Mouse (Mus musculus): ENCODE data around the gene Wwtr1.

Wwtr1 gene

DNA sequence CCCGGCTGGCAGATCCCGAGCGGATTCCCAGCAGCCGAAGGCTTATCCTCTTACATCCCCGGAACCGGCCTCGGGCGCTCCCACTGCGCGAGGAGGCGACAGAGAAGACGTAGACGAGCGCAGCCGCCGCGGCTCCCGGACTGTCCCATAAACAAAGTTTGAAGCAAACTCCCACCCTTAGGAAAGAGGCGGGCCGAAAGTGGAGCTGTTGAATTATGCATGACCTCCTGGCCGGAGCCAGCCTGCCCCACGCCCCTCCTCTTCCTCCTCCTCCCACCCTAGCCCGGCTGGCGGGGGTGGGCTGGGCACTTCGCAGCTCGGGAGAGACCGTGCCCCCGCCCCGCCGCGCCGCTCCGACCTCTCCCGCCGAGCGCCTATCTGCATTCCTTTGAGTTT lies at the start of gene Wwtr1:
Wwtr1 (minus strand) TSS at position 251 of the 396 bp plus-strand sequence.
- peak; percentile 10 for DNase-seq

DNA sequence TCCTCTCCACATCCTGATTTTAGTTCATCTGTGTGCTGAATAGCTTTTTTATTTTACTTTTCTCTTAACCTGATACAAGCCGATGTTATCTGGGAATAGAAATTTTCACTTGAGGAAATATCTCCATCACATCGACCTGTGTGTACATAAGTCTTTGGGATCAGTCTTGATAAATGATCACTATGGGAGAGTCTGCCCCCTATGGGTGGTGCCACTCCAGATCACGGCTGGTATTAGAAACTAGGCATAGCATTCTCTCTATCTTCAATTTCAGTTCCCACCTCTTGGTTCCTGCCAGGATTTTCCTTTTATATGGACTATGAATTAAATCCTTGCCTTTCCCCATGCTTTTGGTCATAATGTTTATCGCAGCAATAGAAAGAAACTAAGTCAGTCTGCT lies 44.0 kb upstream of the Wwtr1 start:
- no peak for DNase-seq

GRCm38 (mm10) chr3:57615652-57616051 lies 39.9 kb upstream of the Wwtr1 start:
- no peak for DNase-seq

DNA sequence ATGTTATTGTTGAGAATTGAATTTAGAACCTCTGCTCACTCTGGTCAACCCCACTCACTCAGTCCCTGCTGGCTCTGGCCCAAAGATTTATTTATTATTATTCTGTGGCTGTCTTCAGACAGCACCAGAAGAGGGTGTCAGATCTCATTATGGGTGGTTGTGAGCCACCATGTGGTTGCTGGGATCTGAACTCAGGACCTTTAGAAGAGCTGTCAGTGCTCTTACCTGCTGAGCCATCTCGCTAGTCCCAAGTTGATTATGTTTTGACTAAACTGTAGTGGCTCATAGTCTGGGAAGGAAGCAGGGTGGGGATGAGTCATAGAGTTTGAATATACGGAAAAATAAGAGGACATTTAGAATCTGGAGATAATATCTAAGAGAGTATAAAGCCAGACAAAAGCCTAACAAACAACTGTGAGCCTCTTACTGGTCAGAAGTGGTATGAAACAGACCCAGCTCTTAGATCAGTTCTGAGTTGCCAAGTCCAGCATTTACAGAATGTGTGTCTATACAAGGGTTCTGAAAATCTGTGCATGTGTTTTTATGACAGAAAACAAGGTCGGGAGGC lies 36.8 kb upstream of the Wwtr1 start:
- no peak for DNase-seq

DNA sequence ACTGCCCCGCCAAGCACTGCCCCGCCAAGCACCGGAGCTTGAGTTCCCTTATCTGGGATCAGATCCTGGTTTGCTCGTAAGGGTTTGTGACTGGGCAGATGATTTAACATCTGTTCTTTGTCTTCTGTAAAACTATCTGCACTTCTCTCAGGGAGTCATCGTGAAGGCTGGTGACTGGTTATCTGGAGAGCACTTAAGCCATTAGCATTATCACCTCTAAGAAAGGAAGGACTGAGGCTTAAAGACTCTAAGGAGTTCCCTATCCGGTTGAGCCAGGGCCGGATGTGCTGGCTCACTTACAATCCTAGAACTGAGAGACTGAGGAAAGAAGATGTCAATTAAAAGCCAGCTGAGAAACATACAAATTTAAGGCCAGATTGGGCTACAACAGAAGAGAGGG lies 36.1 kb upstream of the Wwtr1 start:
- DNase-seq = no peak

DNA sequence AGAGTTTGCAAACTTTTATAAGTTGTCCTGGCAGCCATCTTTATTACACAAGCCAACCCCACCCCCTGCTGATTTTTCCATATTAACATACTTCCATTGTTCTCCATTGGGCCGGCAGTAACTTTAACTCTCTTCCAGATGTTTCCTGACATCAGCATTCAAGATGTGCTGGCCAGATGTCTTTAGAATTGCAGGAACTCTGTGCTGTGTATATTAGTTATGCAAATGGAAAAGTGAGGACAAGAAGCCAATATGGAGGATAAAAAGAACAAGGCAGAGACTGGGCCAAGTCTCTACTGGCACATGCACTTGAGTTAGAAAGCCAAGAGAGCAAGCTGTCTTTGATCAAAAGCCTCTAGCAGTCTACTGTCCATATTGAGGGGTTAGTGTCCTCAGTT lies 28.9 kb upstream of the Wwtr1 start:
- no peak for DNase-seq

DNA sequence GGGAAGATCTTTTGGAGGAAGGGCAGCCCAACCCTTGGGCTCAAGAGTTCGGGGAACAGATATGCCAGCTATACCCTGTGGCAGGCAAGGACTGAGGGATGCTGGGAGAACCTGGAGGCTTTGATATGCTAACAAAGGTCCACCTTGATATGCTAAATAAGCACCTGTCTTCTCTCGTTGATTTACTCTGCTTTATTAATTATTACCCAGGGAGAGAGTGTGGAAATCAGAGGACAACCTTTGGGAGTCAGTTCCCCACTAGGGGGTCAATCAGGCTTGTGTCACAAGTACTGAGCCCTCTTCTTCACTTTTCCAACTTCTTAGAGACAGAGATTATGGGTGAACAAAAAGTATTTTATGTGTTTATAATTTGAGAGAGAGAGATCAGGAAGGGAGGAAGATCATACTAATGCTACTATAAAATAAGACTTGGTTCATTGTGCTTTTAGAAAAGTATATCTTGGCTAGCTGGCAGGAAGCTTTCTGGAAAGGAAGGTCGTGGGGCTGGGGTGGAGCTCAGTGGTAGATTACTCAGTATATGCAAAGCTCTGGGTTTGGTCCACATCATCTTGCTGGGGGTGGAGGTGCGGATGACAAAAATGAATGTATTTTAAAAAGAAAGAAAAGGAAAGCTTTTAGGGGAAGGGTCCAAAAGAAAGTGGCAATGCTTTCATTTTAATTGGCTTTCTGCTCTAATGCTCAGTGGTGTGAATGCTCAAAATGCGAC lies 28.3 kb upstream of the Wwtr1 start:
- no peak for DNase-seq

GRCm38 (mm10) chr3:57602610-57603009 lies 26.9 kb upstream of the Wwtr1 start:
- DNase-seq = no peak

GRCm38 (mm10) chr3:57596566-57596965 lies 20.9 kb upstream of the Wwtr1 start:
- no peak for DNase-seq

DNA sequence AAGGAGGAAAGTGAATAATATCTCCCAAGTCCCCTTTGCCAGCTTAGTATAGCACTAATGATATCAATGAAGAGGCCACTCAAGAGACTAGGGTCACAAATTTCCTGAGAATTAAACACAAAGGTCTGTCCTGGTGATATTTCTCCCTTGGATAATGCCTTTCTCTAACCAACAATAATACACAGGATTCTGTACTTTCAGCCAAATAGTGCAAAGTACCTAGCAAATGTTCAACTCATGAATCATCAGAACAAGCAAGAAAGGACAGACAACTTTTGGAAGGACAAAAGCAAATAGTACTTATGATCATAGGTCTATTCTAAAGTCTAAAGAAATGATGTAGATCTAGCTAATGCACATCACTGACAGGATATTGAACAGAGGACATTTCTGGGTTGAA lies 19.8 kb upstream of the Wwtr1 start:
- DNase-seq = no peak

DNA sequence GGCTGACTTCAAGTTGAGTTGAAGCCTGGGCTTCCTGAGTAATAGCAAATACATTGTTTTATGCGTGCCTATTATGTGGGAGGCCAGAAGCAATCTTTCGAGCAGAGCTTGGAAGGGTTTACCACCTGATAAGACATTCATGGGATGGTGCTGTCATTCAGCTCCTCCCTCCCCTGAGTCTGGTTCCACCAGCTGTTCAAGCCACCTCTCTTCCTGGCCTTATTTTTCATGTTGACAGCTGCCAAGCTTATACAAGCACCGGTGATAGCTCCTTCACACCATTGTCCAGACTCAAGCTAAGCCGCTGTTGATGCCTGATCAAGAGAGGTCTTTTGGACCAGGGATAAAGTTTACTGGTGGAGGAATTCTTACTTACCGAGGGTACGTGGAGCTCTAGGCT lies 10.3 kb upstream of the Wwtr1 start:
- no peak for DNase-seq

DNA sequence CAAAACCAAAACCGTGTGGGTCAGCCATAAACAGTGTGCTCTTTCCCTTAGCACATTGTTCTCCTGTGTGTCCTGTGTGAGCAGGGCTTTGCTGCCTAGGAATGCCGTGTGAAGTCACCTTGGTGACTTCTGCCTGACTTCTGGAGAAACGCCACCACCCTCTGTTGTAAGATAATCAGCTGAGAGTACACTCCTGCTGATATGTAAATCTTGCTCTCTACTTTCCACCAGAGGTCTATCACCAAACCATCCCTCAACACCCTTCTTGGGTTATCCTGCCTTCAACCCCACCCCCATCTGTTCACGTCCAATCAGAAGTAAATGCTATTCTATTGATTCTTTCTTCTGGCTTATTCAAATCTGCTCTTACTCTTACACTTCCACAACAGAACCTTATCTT lies 7.8 kb upstream of the Wwtr1 start:
- no peak for DNase-seq

GRCm38 (mm10) chr3:57580426-57581195 lies 4.9 kb upstream of the Wwtr1 start:
- DNase-seq = no peak

DNA sequence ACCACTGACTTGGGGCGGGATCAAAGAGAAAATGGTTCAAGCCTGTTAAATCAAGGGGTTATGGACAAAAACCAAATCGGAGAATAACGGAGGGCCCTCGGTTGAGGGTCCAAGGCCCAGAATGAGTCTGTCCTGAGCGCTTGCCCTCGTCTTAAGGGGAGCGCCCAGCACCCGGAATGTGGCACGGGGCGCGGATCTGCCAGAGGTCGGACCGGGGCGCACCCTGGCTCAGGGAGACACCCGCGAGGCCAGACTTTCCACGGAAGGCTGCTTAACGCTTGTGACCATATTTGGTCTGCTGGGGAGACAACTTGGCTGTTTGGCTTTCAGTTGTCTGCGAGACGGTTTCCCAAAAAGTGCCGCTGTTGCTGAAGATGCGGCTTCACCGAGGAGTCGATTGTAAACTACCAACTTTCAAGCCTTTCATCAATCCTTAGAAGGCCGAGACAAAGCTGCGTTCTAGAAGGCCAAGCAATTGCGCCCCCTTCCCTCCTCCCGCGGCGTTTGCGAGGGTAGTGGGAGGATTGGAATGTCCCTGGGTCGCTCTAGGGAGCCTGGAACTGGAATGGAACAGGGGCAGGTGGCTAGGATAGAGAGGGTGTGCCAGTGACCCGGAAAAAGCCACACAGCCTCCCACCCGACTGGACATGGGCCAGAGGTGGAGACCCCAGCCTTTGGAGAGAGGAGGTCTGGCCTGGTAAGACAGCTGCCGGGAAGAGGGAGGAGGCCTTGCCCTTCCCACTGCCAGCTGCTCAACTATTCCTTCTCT lies 530 bp upstream of the Wwtr1 start:
- DNase-seq = no peak

GRCm38 (mm10) chr3:57574885-57575659 lies 638 bp downstream of the Wwtr1 start:
- no peak for DNase-seq

GRCm38 (mm10) chr3:57573898-57574570 lies 1.7 kb downstream of the Wwtr1 start:
- DNase-seq = no peak

GRCm38 (mm10) chr3:57572331-57572975 lies 3.3 kb downstream of the Wwtr1 start:
- no peak for DNase-seq

- no peak for DNase-seq
Observed at GRCm38 (mm10) chr3:57566655-57567054, 9.1 kb downstream of the Wwtr1 start.

DNA sequence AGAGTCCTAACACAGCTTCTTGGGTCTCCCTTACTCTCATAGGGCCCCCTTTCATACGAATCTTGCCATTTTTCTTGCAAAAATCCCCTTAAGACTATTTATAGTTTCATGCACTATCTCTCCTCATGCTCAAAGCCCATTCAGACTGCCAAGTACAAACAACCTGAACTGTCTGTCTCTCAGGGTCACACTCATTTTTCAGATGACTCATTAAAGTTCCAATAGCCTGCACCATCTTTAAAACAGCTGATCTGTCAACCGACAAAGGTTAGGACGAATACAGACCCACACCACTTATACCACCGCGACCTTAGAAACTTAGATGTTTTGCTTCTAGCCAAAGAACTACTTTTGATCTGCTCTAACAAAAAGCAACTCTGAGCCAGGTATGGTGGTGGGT lies 12.1 kb downstream of the Wwtr1 start:
- no peak for DNase-seq

- no peak for DNase-seq
Observed at GRCm38 (mm10) chr3:57562996-57563506, 12.7 kb downstream of the Wwtr1 start.

GRCm38 (mm10) chr3:57558761-57559160 lies 16.9 kb downstream of the Wwtr1 start:
- no peak for DNase-seq
